Mouse (Mus musculus) ES-Bruce4 (cell line): ENCODE results near the gene Tcl1b5.

Experiments used
- CTCF ChIP-seq: IDR thresholded peaks from one replicate; pipeline ENCODE4 v1.8.1; 2011; ENCODE audit warnings: low read depth, low read length
- EP300 ChIP-seq: IDR thresholded peaks from 2 replicates; pipeline ENCODE4 v1.6.1; 2011; ENCODE audit warnings: low read depth, low read length; ENCODE audit not compliant: insufficient read depth
- POLR2A ChIP-seq: IDR thresholded peaks from one replicate; pipeline ENCODE4 v1.8.1; 2011; ENCODE audit warnings: low read length; ENCODE audit not compliant: insufficient read depth

GRCm38 (mm10) chr12:105166734-105167133 is 9.4 kb upstream of the Tcl1b5 start:
- TF ChIP-seq POLR2A = no peak
- no peak for TF ChIP-seq CTCF
- no peak for TF ChIP-seq EP300
